Mouse (Mus musculus) megakaryocyte progenitor cell, adult 5-6 weeks (primary cell): ENCODE measurements around the gene Btbd9. TPM values are rescaled to one million over a fixed set of nuclear protein-coding genes. Genes with fewer than 3 reads are reported as not detected.

Source experiments
- ATAC-seq: replicated peaks from 2 replicates; pipeline ENCODE4 v1.8.0; 2016; ENCODE audit warnings: mild to moderate bottlenecking, moderate TSS enrichment, inconsistent platforms; ENCODE audit not compliant: poor library complexity
- total RNA-seq, 2 experiments: library from RNA; stranded (forward) in 1 of 2; stranded (reverse) in 1 of 2; fragments of 157-497, 149-512 nt in 1 of 2; fragments of 200-1000 nt in 1 of 2; gene quantifications; 2 replicates each; pipeline versions ENCODE4 v1.2.3 to v1.2.4; 2015 to 2017

The Btbd9 gene
- total RNA-seq, 2 experiments from 2014 or later, result 17.2 to 25.4 TPM

DNA sequence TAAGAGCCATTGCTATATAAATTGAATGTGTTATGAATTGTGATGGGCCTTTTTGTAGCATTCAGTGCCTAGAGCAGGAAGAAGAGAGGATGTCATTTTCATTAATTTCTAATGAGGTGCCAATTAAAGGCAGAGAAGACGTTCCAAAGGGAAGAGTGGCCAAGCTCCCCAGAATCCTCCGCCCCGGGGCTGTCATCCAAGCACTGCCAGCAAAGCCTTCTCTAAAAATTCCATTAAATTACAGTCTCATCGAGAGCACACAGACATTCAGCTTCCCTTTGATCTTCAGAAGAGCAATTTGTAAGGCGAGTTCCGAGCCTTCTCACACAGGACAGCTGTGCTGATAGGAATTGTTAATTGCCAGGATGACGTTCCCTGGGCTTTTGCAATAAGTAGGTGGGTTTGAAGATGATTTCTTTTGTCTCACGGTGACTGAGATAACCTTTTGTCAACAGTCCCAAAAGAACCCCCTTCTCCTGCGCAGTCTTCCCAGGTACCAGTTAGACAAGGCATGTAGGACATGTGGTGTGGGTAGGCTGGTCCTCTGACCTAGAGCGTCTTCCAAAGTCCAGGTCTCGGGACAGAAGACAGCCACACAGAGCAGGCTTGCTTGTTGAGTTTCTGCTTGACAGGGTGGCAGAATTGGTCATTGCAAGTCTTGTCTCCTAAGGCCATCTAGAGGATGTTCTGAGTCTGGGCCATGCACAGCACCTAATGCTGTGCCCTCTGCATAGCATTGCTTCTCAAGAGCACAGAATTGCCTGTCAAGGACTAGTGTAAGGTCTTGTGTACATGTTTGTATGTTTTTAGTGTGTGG lies 381.5 kb downstream of the Btbd9 start:
- ATAC-seq, result no peak

GRCm38 (mm10) chr17:30194091-30194490 lies 382.2 kb downstream of the Btbd9 start:
- no peak for ATAC-seq

DNA sequence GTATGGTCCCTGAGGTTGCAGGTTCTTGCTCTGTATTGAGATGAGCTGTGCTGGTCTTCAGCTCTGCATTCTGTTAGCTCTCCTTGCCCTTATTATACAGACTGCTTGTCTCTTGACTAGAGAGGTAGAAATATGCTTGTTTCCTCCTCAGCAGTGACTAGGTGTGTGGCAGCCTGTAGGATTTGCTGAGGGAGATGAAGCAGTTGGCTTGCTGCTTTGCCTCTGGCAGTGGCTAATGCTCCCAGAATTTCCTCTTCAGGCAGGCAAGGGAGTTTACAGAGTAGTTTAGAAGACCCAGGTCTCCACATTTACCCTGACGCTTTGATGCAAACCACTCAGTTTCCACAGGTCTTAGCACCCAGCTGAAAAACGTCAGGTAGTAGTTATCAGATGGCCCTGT lies 382.7 kb downstream of the Btbd9 start:
- no peak for ATAC-seq

DNA sequence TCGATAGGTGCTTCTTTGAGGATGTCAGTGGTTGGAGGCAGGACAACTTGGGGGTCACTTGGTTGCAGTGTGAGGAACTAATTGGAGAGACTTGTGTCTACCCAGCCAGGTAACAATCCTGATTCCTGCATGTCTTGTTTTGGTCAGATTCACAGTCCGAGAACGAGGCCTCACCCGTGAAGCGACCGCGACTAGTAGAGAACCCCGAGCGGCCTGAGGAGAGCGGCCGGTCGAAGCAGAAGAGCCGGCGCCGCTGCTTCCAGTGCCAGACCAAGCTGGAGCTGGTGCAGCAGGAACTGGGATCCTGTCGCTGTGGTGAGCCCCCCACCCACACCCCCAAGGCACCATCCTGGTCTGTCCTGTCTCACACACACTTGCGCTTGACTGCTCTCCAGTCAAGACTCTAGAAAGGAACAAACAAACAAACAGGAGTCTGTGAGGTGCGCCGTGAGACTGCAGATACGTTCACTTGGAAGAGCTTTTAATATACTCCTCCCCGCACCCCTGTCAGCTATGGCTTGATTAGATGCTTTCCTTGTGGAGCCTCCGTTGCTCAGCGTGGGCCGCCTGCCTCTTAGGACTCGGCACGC lies 383.8 kb downstream of the Btbd9 start:
- ATAC-seq, result no peak

GRCm38 (mm10) chr17:30191097-30191640 lies 385.1 kb downstream of the Btbd9 start:
- no peak for ATAC-seq

DNA sequence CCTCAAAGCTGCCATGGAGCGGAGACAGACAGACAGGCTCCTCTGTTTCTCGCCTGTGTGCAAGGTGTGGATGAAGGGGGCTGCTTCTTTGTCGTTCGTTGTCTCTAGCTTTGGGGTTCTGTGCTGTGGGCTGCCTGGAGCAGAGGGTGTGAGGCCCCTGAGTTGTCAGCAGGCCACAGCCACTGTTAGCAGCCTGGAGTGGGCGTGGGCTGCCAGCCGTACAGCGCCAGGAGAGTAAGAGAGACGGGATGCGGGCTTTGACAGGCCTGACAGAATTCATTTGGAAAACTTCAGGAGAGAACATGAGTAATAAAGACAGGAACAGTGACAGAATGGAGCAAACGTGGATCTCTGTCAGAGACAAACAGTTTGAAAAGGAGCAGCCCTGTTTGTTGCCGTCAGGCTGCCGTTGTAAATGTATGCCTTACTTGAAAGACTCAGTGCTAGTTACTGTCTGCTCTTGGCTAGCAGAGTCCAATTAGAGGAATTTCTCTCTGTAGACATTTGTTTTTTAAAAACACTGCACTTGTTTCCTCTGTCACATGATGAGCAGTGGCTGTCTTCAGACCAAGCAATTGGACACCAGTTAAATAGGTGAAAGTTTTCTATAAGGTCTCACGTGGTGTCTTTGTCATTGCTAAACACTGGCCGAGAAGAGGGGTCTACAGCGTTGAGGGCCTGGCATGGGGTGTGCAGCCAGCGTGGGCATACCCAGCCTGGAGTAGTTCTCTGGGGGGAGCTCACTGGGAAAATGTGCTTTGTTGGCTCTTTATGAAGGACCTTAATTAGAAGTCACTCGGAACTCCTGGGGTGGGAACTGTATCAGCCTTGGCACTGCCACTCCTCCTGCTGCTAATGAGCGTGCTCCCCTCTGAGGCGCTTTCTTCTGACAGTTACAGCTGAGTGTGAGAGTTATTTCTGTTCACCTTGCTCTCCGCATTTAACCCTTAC lies 388.0 kb downstream of the Btbd9 start:
- no peak for ATAC-seq

- ATAC-seq, result no peak
Observed at GRCm38 (mm10) chr17:30187581-30187980, 388.7 kb downstream of the Btbd9 start.

DNA sequence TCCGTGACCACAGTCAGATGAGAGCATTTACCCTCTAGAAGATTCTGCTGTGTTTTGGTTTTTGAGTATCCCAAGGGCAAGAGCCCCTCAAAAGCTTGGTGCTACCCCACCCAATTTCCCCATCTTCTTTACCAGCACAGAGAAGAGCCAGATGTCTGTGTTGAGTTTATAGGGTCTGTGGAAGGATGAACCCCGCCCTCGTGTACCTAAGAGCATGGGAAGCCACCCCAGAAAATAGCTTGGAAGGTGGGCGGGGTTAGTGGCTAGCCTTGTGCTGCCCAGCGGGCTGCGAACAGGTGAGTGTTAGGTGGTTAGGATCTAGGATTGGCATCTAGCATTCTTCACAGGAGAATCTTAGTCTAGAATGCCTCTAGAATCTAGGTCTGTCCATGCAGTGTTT lies 389.1 kb downstream of the Btbd9 start:
- ATAC-seq, result no peak

GRCm38 (mm10) chr17:30183561-30183960 lies 392.7 kb downstream of the Btbd9 start:
- ATAC-seq, result no peak

DNA sequence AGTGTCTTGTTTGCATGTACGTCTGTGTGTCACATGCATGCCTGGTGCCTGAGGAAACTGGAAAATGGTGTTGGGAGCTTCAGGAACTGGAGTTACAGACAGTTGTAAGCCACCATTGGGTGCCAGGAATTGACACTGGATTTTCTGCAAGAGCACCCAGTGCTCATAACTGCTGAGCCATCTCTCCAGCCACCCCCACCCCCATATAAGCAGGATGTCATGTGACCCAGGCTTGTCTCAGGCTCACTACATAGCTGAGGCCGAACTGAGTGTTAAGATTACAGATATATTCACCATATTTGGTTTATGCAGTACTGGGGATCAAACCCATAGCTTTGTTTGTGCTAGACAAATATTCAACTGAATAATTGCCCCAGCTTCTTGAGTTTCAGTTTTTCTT lies 394.2 kb downstream of the Btbd9 start:
- no peak for ATAC-seq

DNA sequence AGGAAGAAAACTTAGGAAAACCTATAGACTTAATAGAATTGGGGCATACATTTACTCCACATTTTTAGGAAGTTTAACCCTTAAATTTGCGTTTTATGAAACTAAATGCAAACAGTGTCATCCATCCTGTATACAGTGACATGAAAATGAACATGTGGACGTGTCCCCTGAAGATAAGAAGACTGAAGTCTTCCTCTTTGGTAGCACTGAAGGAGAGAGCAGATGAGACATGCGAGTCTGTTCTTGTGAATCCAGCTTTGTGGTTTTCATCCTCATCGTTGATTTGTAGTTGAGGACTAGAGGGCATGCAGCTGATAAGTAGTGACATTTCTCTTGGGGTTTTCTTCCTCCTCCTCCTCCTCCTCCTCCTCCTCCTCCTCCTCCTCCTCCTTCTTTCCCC lies 394.7 kb downstream of the Btbd9 start:
- no peak for ATAC-seq

- ATAC-seq, result no peak
Observed at GRCm38 (mm10) chr17:30180197-30180596, 396.1 kb downstream of the Btbd9 start.

GRCm38 (mm10) chr17:30178402-30178801 lies 397.9 kb downstream of the Btbd9 start:
- no peak for ATAC-seq

GRCm38 (mm10) chr17:30177435-30177834 lies 398.9 kb downstream of the Btbd9 start:
- ATAC-seq, result no peak

Other genes with a start within 250 kb of the Btbd9 start
- 25.8 and 27.1 TPM in 2 replicates for gene Dnah8, start 47.9 kb upstream of the Btbd9 start, total RNA-seq (2015)
- 19.6 and 34.1 TPM in 2 replicates for gene Dnah8, start 47.9 kb upstream of the Btbd9 start, total RNA-seq (2017)
- gene Glo1, start 50.4 kb upstream of the Btbd9 start, total RNA-seq (2015), result 112 and 117 TPM in 2 replicates
- gene Glo1, start 50.4 kb upstream of the Btbd9 start, total RNA-seq (2017), result 118 and 129 TPM in 2 replicates